Mouse (Mus musculus): Measurements from ENCODE around the gene Pter.

DNA sequence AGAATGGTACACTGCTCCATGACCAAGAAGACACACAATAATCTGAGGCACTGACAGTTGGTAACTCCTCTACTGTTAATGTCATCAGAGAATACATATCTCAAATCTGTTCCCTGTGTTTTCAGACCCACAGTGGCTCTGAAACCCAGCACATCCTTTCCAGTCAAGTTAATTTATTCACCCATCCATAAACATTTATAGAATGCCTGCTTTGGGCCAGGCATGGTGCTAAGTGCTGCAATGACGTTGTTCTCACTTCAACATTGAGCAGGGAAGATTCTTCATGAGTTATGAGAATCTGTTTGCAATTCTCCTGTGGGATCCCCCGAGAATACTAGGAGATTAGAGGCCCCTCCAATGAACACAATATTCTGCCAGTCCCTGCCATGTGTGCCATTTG lies 11.4 kb downstream of the Pter start:
- no peak for TF ChIP-seq CTCF (IDR thresholded peaks at IDR 0.05; ENCODE audit: insufficient read depth, low read depth, low read length)
- no peak for TF ChIP-seq POLR2A (IDR thresholded peaks at IDR 0.05; ENCODE audit: insufficient read depth, low read depth, low read length)

Data from olfactory bulb, adult 2 months (tissue).